Mouse (Mus musculus): ENCODE results near the gene Sfxn2. TPM values are rescaled to one million over a fixed set of nuclear protein-coding genes. Genes with fewer than 3 reads are reported as not detected.
A peak's percentile ranks its signal among the peaks of the same experiment; 100 is the strongest.

The Sfxn2 gene
- polyA plus RNA-seq, 2 experiments: 7.4 to 15.0 TPM

DNA sequence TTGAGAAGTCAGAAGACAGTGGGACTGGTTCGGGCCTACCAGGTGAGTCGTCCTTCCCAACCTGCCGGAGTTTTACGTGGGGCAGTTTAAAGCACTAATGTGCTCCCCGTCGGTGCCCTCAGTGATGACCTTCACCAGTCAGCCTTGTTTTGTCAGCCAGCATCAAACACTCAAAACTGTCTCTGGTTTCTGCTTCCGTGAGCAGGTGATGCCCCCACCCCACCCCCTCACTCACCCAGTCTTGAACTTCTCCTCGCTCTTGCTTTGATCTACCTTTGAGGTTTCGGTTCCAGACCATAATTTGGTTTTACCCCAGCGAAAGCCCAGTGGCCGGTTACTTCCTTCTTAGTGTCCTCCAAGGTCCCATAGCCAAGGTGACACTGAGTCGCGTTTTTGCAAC, 33.6 kb downstream of the Sfxn2 start:
- TF ChIP-seq CTCF (IDR thresholded peaks at IDR 0.05; ENCODE audit: low read depth): no peak
- TF ChIP-seq EP300 (IDR thresholded peaks at IDR 0.05; ENCODE audit: low read depth): no peak
- 80% methylated on average over 13 of the region's 13 CpGs for WGBS (ENCODE audit: insufficient replicate concordance)
- no peaks in the 10 kb centered on the region for H3K9me3 ChIP-seq (ENCODE audit: control insufficient read depth, low read length)
- ATAC-seq (ENCODE audit: insufficient read depth): no peak
- H3K36me3 ChIP-seq (replicated peaks; ENCODE audit: control insufficient read depth, insufficient read depth, low read depth): no peaks in the 10 kb centered on the region; the same call in none of the 2 replicates
- no peak overlapping the region for H3K27ac ChIP-seq
- no peak for DNase-seq (ENCODE audit: low read depth in 3 of 3, low spot score in 3 of 3)
- H3K27me3 ChIP-seq (ENCODE audit: control insufficient read depth, insufficient read depth, low read length): no peaks in the 10 kb centered on the region
- H3K4me1 ChIP-seq (replicated peaks; ENCODE audit: control insufficient read depth in 2 of 2, insufficient read depth in 2 of 2, low read length in 1 of 2): peaks cover 0 to 8% of the 10 kb centered on the region in 2 experiments; a peak in 3 of 4 replicates
- no peak overlapping the region for H3K4me2 ChIP-seq (ENCODE audit: low read depth)
- no peak overlapping the region for H3K9ac ChIP-seq (replicated peaks)
- H3K4me3 ChIP-seq (ENCODE audit: insufficient read depth in 1 of 2, low read depth in 2 of 2, low read length in 2 of 2): no peak overlapping the region

DNA sequence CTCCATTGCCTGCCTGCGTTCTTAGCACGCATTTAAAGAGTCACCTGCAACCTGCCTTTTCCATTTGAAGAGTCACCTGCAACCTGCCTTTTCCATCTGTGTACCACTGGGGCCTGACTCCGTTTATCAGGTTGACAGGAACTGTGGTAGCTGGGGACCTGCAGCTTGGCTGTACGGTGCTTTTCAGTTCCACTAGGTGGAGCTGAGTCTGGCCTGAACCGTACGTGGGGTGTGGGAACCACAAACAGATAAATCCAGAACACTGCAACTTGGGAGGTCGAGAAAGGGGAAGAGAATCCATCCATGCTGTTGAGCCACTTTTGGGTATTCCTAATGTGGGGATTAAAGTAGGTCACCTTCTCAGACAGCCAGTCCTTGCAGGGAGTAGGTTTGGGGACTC, 34.3 kb downstream of the Sfxn2 start:
- no peaks in the 10 kb centered on the region for H3K27me3 ChIP-seq (ENCODE audit: control insufficient read depth, insufficient read depth, low read length)
- ATAC-seq (ENCODE audit: insufficient read depth) (no peak), DNase-seq (ENCODE audit: low read depth in 3 of 3, low spot score in 3 of 3) (no peak)
- H3K9me3 ChIP-seq (ENCODE audit: control insufficient read depth, low read length): no peaks in the 10 kb centered on the region
- H3K4me2 ChIP-seq (ENCODE audit: low read depth): no peak overlapping the region
- H3K9ac ChIP-seq (replicated peaks): no peak overlapping the region
- H3K36me3 ChIP-seq (replicated peaks; ENCODE audit: control insufficient read depth, insufficient read depth, low read depth): no peaks in the 10 kb centered on the region; the same call in none of the 2 replicates
- no peak overlapping the region for H3K27ac ChIP-seq
- H3K4me1 ChIP-seq (replicated peaks; ENCODE audit: control insufficient read depth in 2 of 2, insufficient read depth in 2 of 2, low read length in 1 of 2): peaks cover 0 to 10% of the 10 kb centered on the region in 2 experiments; a peak in 3 of 4 replicates
- TF ChIP-seq CTCF (IDR thresholded peaks at IDR 0.05; ENCODE audit: low read depth) (peak; percentile 70), EP300 (IDR thresholded peaks at IDR 0.05; ENCODE audit: low read depth) (no peak)
- WGBS (ENCODE audit: insufficient replicate concordance): 30% methylated on average over 7 of the region's 7 CpGs
- H3K4me3 ChIP-seq (ENCODE audit: insufficient read depth in 1 of 2, low read depth in 2 of 2, low read length in 2 of 2): no peak overlapping the region

DNA sequence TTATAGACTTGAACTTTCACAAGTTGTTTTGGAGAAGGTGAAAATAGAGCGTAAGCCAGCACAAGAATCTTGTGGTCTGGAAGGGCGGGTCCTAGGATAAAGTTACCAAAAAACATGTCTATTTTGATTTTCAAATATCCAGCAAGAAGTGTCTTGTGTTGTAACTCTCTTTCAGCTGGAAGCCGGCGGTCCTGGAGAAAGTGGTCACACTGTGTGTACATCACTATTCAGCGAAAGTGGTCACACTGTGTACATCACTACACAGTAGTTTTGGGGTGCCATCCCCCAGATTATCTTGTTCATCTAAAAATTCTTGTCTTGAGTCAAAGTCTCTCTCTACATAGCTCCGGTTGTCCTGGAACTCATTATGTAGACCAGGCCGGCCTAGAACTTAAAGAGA, 35.0 kb downstream of the Sfxn2 start:
- H3K9me3 ChIP-seq (ENCODE audit: control insufficient read depth, low read length): no peaks in the 10 kb centered on the region
- TF ChIP-seq CTCF (IDR thresholded peaks at IDR 0.05; ENCODE audit: low read depth) (no peak), EP300 (IDR thresholded peaks at IDR 0.05; ENCODE audit: low read depth) (no peak)
- no peak overlapping the region for H3K9ac ChIP-seq (replicated peaks)
- WGBS (ENCODE audit: insufficient replicate concordance): 87% methylated on average over 7 of the region's 7 CpGs
- no peak overlapping the region for H3K4me2 ChIP-seq (ENCODE audit: low read depth)
- H3K27me3 ChIP-seq (ENCODE audit: control insufficient read depth, insufficient read depth, low read length): no peaks in the 10 kb centered on the region
- peaks cover 0 to 10% of the 10 kb centered on the region in 2 experiments; a peak in 3 of 4 replicates for H3K4me1 ChIP-seq (replicated peaks; ENCODE audit: control insufficient read depth in 2 of 2, insufficient read depth in 2 of 2, low read length in 1 of 2)
- no peak for ATAC-seq (ENCODE audit: insufficient read depth)
- no peak overlapping the region for H3K4me3 ChIP-seq (ENCODE audit: insufficient read depth in 1 of 2, low read depth in 2 of 2, low read length in 2 of 2)
- no peak overlapping the region for H3K27ac ChIP-seq
- DNase-seq (ENCODE audit: low read depth in 3 of 3, low spot score in 3 of 3): no peak
- H3K36me3 ChIP-seq (replicated peaks; ENCODE audit: control insufficient read depth, insufficient read depth, low read depth): no peaks in the 10 kb centered on the region; the same call in none of the 2 replicates

GRCm38 (mm10) chr19:46616378-46616777, 43.2 kb downstream of the Sfxn2 start:
- Histone ChIP-seq H3K36me3 (replicated peaks; ENCODE audit: control insufficient read depth, insufficient read depth, low read depth) (no peaks in the 10 kb centered on the region), H3K9ac (replicated peaks) (no peak overlapping the region), H3K27me3 (ENCODE audit: control insufficient read depth, insufficient read depth, low read length) (no peaks in the 10 kb centered on the region), H3K9me3 (ENCODE audit: control insufficient read depth, low read length) (no peaks in the 10 kb centered on the region), H3K27ac (no peak overlapping the region), H3K4me1 (replicated peaks; ENCODE audit: control insufficient read depth in 2 of 2, insufficient read depth in 2 of 2, low read length in 1 of 2) (peaks cover 0 to 14% of the 10 kb centered on the region in 2 experiments; a peak in 2 of 4 replicates), H3K4me2 (ENCODE audit: low read depth) (no peak overlapping the region), H3K4me3 (ENCODE audit: insufficient read depth in 1 of 2, low read depth in 2 of 2, low read length in 2 of 2) (no peak overlapping the region)
- WGBS (ENCODE audit: insufficient replicate concordance): 73% methylated on average over 11 of the region's 11 CpGs
- no peak for DNase-seq (ENCODE audit: low read depth in 3 of 3, low spot score in 3 of 3)
- TF ChIP-seq CTCF (IDR thresholded peaks at IDR 0.05; ENCODE audit: low read depth): no peak
- ATAC-seq (ENCODE audit: insufficient read depth): no peak

GRCm38 (mm10) chr19:46617361-46617760, 44.2 kb downstream of the Sfxn2 start:
- Histone ChIP-seq H3K9me3 (ENCODE audit: control insufficient read depth, low read length) (no peaks in the 10 kb centered on the region), H3K4me3 (ENCODE audit: insufficient read depth in 1 of 2, low read depth in 2 of 2, low read length in 2 of 2) (no peak overlapping the region), H3K27me3 (ENCODE audit: control insufficient read depth, insufficient read depth, low read length) (no peaks in the 10 kb centered on the region), H3K4me2 (ENCODE audit: low read depth) (no peak overlapping the region), H3K9ac (replicated peaks) (no peak overlapping the region), H3K4me1 (replicated peaks; ENCODE audit: control insufficient read depth in 2 of 2, insufficient read depth in 2 of 2, low read length in 1 of 2) (peaks cover 0 to 12% of the 10 kb centered on the region in 2 experiments; a peak in 2 of 4 replicates), H3K36me3 (replicated peaks; ENCODE audit: control insufficient read depth, insufficient read depth, low read depth) (no peaks in the 10 kb centered on the region), H3K27ac (no peak overlapping the region)
- ATAC-seq (ENCODE audit: insufficient read depth): no peak
- no peak for DNase-seq (ENCODE audit: low read depth in 3 of 3, low spot score in 3 of 3)
- 74% methylated on average over 8 of the region's 8 CpGs for WGBS (ENCODE audit: insufficient replicate concordance)
- TF ChIP-seq CTCF (IDR thresholded peaks at IDR 0.05; ENCODE audit: low read depth) (no peak), EP300 (IDR thresholded peaks at IDR 0.05; ENCODE audit: low read depth) (no peak)
